Mouse (Mus musculus) c-Kit-negative CD71-positive TER-119-positive erythroid progenitor cells, embryonic 14.5 days (primary cell): ENCODE measurements around the gene Apoa1.
A peak's percentile ranks its signal among the peaks of the same experiment; 100 is the strongest.

Source experiments
- DNase-seq: peaks from one replicate; pipeline ENCODE4 v3.0.0-alpha.2; 2013; ENCODE audit warnings: low read depth, low spot score

Apoa1 gene

DNA sequence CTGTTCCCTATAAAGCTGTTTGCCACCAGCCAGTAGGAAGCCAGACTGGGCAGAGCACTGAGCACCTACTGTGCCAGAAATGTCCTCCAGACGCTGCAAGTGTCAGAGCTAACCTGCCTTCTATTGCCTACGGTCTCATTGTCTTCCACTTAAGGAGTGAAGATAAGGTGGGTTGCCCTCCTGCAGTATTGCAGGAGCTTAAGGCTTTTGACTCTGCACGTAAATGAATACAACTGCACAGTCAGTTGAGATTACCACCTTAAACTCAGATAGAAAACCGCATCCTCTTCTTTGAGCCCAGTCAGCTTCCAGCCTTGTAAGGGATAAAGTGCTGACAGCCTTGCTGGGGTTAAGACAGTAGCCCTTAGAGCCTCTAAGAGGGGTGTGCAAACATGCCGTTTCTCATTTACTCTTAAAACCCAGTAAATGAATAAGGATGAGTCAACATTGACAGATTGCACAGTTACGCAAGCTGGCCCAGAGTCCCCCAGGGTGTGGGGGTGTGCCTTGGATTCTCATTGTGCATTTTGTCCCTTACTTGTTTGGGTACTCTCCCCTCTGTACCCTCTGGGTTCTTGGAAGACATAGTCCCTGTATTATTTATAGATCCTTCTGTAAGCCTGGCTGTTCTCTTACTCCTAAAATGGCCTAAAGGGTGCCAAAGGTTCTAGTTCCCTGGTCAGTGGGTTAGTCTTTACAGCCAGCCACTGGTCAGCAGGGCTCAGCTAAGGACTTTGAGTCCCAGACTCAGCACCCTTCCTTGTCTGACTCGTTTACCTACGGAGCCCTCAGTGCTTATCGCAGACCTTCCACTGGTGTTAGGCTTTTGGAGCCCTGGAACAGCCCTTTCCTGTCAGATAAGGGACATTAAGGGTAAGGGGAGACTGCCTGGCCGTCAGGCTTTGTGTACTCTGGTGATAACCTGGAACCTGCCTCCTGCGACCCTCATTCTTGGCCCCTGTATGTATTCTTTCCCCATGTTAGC is 12.8 kb upstream of the Apoa1 start:
- DNase-seq = no peak

GRCm38 (mm10) chr9:46216744-46217470 is 11.5 kb upstream of the Apoa1 start:
- no peak for DNase-seq

- DNase-seq = no peak
These were observed 10.2 kb upstream of the Apoa1 start for GRCm38 (mm10) chr9:46218176-46218575.

- DNase-seq = no peak
These were observed 5.3 kb upstream of the Apoa1 start for GRCm38 (mm10) chr9:46223090-46223489.

- DNase-seq = no peak
These were observed 4.3 kb upstream of the Apoa1 start for GRCm38 (mm10) chr9:46224101-46224500.

- DNase-seq = no peak
These were observed 3.3 kb upstream of the Apoa1 start for GRCm38 (mm10) chr9:46224945-46225660.

DNA sequence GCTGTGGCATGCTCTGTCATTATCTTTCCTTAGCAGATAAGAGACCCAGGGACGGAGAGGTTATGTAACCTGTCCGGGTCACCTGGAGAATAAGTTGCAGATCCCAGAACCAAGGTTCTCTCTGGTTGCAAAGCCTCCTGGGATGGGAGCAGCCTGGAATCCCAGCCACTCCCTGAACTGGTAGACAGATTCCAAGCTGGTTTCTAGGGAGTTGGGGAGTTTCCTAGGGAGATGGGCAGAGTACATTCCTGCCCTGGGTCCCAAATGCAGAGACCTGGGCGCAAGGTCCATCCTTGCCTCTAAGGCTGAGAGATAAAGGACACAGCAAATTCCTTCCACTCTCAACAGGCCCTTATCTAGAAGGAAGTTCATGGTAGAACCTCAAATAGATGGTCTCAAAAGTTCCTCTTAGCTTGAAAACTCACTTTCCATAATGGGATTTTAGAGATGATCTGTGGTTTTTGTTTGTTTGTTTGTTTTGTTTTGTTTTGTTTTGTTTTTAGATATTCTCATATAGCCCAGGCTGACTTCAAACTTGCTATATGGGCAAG is 1.2 kb upstream of the Apoa1 start:
- DNase-seq = no peak

DNA sequence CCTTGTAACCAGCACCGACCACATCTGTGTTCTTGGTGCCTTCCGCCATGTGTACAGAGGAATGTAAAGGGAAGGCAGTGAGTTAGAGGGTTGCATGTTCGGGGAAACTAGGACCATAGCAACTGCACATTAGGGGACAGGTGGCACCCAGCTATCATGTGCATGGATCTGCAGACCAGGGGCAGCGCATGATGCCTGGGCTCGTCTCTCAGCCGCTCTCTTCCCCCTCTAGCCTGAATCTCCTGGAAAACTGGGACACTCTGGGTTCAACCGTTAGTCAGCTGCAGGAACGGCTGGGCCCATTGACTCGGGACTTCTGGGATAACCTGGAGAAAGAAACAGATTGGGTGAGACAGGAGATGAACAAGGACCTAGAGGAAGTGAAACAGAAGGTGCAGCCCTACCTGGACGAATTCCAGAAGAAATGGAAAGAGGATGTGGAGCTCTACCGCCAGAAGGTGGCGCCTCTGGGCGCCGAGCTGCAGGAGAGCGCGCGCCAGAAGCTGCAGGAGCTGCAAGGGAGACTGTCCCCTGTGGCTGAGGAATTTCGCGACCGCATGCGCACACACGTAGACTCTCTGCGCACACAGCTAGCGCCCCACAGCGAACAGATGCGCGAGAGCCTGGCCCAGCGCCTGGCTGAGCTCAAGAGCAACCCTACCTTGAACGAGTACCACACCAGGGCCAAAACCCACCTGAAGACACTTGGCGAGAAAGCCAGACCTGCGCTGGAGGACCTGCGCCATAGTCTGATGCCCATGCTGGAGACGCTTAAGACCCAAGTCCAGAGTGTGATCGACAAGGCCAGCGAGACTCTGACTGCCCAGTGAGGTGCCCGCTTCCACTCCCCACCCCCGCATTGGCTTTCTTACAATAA is 1.4 kb downstream of the Apoa1 start:
- no peak for DNase-seq

- DNase-seq = no peak
These were observed 2.1 kb downstream of the Apoa1 start for GRCm38 (mm10) chr9:46230450-46230975.

GRCm38 (mm10) chr9:46235196-46235595 is 6.8 kb downstream of the Apoa1 start:
- DNase-seq = no peak

DNA sequence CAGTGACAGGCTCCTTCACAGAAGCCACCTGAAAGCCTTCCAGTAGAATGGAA is 7.0 kb downstream of the Apoa1 start, which contains the start of gene Apoc3:
Gene Apoc3, minus strand, starts transcription at position 41 of the 53 bp plus-strand sequence.
- DNase-seq = no peak

- DNase-seq = no peak
These were observed 7.3 kb downstream of the Apoa1 start for GRCm38 (mm10) chr9:46235649-46236048.

- DNase-seq = no peak
These were observed 10.5 kb downstream of the Apoa1 start for GRCm38 (mm10) chr9:46238850-46239249.

DNA sequence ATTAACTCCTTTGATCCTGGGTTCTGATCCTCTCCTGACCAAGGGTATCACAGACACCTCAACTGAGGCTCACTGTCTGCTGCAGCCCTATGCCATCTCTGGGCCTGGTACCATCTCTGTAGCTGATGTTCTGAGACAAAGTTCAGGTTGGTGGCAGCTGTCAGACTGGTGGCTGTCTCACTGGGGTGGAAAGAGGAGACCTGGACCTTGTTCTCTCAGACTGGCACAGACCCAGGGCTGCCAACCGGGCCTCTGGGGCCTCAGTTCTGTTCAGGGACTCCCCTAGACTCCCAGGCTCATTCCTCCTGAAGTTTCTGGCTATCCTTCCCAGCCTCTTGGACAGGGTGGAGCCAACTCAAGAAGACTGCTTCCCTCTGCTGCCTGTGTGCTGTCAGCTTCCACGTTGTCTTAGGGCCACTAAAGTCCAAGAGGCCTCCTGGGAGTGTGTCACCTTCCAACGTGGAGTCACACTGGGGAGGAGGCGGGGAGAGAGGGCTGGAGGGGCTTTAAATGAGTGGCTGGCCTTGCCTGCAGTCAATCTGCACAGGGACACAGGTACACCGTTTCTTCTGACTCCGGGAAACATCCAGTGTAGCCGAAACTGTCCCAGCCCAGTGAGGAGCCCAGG is 12.3 kb downstream of the Apoa1 start, which contains the start of gene Apoa4:
Gene Apoa4, plus strand, starts transcription at position 171 of the 628 bp plus-strand sequence.
- no peak for DNase-seq

DNA sequence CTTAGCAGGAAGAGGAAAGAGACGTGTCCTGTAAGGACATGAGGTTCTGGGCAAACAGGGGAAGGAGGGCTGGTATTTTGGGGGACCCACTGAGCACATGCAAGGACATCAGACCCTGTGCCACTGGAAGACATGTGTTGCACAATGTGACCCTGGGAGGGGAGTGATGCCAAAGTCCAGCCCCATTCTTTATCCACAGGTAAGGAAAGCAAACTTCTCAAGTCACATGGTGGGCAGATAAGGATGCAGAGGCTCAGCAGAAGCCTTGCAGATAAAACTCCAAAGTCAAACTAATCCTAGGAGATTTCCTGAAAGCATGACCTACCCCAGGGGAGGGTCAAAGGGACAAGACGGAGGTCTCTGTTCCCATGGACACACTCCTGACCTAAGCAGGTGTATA is 13.4 kb downstream of the Apoa1 start:
- no peak for DNase-seq

DNA sequence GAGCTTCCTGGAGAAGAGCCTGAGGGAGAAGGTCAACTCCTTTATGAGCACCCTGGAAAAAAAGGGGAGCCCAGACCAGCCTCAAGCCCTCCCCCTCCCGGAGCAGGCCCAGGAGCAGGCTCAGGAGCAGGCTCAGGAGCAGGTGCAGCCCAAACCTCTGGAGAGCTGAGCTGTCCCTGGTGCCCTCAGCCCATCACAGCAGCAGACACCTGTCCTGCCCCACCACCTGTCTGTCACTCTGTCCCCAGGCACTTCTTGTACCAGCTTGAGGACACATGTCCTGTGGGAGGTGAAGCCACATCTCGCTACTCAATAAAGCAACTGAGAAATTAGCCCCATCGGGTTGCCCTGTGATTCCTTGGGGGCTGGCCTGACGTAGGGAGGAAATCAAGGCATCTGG is 14.7 kb downstream of the Apoa1 start:
- DNase-seq = no peak

GRCm38 (mm10) chr9:46243584-46243983 is 15.2 kb downstream of the Apoa1 start:
- DNase-seq = no peak

DNA sequence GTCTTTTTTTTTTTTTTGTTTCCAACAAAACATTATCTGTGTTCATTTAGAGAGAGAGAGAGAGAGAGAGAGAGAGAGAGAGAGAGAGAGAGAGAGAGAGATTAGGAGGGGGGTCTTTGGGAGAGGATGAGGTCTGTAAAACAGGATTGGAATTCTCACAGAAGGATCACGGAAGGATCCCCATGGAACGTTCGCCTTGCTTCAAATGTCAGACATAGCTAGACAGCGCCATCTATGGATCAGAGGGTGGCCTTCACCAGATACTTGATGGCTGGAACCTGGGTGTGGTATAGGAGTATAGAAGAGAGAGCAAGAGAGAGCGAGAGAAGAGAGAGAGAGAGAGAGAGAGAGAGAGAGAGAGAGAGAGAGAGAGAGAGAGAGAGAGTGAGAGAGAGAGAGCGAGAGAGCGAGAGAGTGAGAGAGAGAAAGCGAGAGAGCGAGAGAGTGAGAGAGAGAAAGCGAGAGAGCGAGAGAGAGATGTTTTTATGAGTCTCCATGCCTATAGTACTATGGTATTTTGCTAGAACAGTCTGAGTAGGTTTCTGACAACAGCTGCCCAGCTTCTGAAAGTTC is 18.5 kb downstream of the Apoa1 start:
- DNase-seq = peak; percentile 12

DNA sequence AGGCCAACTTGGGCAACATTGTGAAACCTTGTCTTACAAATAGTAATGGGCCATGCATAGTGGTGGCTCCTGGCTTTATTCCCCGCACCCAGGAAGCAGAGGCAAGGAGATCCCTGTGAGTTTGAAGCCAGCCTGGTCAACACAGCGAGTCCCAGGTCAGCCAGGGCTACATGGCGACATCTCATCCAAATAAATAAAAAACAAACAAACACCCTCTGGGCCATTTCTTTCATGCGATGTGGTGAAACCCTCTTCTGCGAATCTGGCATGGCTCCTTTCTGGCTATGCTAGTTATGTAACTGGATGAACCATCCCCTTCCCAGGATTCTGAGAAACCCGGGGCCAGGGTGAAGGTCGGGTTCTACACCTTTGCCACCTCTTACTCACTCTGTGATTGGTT is 27.8 kb downstream of the Apoa1 start:
- DNase-seq = no peak
